Mouse (Mus musculus) cerebellum, adult 11-12 months (tissue): ENCODE data around the gene Esp8.
"Not testable (repeated sequence)": the region's sequence is repeated elsewhere in the genome, so short reads cannot be mapped to it uniquely, and the experiment has no call there.

ENCODE experiments used
- DNase-seq: peaks from one replicate; pipeline ENCODE4 v3.0.0; 2022

Esp8 gene

GRCm38 (mm10) chr17:40519818-40520217 is at the start of gene Esp8:
Gene Esp8, plus strand, starts transcription at chr17:40520022.
- DNase-seq: no peak

GRCm38 (mm10) chr17:40483566-40483965 is 36.3 kb upstream of the Esp8 start:
- not testable (repeated sequence) for DNase-seq

DNA sequence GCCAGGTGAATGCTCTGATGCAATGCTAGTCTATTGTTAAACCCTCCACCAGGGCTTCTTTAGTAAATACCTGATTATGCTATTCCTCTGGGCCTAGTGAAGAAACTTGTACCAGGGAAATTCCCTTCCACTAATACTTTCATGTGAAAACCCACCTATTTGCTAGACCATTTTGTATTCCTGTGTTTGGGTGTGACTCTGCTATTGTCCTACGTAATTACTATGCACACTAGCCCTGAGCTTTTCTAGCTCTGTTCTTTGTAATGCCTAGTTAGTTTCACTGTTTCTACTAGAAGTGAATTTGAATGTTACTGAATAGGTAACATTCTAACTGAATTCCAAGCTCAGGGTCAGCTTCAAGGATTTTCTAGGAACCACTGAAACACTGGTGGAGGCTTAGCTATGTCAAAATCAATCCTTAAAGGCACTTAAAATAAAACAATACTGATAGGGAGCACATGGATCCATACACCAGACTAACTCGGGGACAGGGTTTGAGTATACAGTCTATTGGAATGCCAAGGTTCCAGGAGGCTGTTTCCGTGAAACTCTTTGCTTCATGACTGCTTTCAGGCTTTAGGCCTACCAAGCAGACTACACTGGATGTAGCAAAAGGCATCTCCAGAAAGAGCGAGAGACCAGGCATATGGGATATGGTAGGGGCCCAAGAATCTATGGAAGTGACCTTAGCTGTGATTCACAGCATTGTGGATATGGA is 24.2 kb upstream of the Esp8 start:
- not testable (repeated sequence) for DNase-seq

- no peak for DNase-seq
Observed at GRCm38 (mm10) chr17:40529813-40530212, 10.0 kb downstream of the Esp8 start.

DNA sequence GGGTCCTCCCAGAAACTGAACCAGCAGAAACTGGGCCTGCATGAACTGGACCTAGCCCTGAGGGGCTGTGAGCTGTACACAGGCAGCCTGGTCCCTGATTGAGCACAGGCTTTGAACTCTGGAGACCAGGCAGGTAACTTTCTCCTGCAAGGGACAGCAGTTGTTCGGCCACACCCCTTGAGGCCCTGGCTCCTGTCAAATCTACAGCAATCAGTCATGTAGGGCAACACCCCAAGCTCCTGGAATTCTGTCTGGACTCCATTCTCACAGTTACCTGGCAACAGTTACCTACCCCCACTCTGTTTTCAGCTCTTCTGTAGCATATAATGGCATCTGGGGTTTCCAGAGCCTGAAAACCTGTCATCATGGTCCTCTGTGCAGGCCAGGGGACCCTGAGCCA is 11.3 kb downstream of the Esp8 start:
- DNase-seq: no peak

DNA sequence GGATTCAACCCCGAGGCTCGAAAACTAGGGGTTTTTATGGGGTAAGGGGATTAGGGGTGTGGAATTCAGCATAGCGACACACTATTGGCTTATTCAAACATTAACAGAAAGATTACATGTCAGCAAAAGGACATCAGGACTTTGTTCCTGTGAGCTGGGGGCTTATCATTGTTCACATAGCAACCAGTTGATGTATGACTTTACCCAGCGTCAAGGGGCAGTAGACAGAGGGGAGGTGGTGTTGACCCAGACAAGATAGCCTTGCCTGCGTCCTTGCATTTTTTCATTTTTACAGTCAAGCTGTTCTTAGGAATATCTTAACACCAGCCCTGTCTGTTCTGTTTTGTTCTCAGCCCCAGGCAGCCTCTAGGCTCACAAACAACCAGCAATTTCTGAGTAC is 27.2 kb downstream of the Esp8 start:
- DNase-seq: not testable (repeated sequence)

DNA sequence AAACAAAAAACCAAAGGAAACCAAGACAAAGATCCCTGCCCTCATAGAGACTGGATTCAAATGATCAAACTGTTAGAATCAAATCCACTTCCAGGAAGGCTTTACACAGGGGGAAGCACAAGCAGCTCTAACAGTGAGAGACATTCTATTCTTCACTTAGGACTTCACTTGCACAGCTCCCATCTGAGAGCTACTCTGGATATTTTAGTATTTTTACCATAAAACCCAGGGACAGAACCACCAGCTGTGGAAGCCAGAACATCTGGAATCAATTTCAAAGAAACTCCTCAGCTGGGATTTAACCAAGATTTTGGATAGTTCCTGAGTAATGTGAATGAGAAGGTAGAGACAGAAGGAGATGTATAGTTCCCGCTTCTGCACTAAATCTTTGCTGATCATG is 33.6 kb downstream of the Esp8 start:
- no peak for DNase-seq

GRCm38 (mm10) chr17:40561207-40561606 is 41.4 kb downstream of the Esp8 start, which contains the start of gene Esp6:
Gene Esp6, plus strand, starts transcription at chr17:40561507.
- DNase-seq: no peak
